Mouse (Mus musculus) midbrain, postnatal 0 days (tissue): ENCODE measurements around the gene Zfp330. TPM values are rescaled to one million over a fixed set of nuclear protein-coding genes. Genes with fewer than 3 reads are reported as not detected.

Experiments
- ATAC-seq: fragments of 200-750 bp; cut with Nextera tagmentation; 2 replicates; pipeline ENCODE4 v1.8.0; 2017; ENCODE audit warnings: moderate number of reproducible peaks, mild to moderate bottlenecking, moderate TSS enrichment, moderate library complexity; ENCODE audit not compliant: low FRiP score
- DNase-seq: peaks from one replicate; pipeline ENCODE4 v3.0.0-alpha.2; 2015; ENCODE audit warnings: low spot score
- H3K27ac ChIP-seq: fragments of 300-500 bp; sonication (generic); 2 replicates; pipeline ENCODE4 v1.5.1; 2014; ENCODE audit warnings: low read depth, mild to moderate bottlenecking, low read length, mixed read lengths
- H3K27me3 ChIP-seq: fragments of 300-500 bp; sonication (generic); 2 replicates; pipeline ENCODE4 v1.6.1; 2014; ENCODE audit warnings: low read length, control low read depth, mixed read lengths; ENCODE audit not compliant: insufficient read depth
- H3K36me3 ChIP-seq: fragments of 300-500 bp; sonication (generic); 2 replicates; pipeline ENCODE4 v1.6.1; 2014; ENCODE audit warnings: low read length, control low read depth, mixed read lengths; ENCODE audit not compliant: insufficient read depth
- H3K4me1 ChIP-seq: fragments of 300-500 bp; sonication (generic); 2 replicates; pipeline ENCODE4 v1.6.1; 2014; ENCODE audit warnings: mild to moderate bottlenecking, control low read depth, antibody characterized with exemption, low read length, mixed read lengths; ENCODE audit not compliant: insufficient read depth
- H3K4me2 ChIP-seq: fragments of 300-500 bp; sonication (generic); 2 replicates; pipeline ENCODE4 v1.6.1; 2014; ENCODE audit warnings: low read depth, mild to moderate bottlenecking, low read length, mixed read lengths; ENCODE audit not compliant: poor library complexity, severe bottlenecking
- H3K4me3 ChIP-seq: fragments of 300-500 bp; sonication (generic); 2 replicates; pipeline ENCODE4 v1.5.1; 2014; ENCODE audit warnings: low read depth, mild to moderate bottlenecking, low read length, moderate library complexity
- H3K9ac ChIP-seq: fragments of 300-500 bp; sonication (generic); replicated peaks from 2 replicates; pipeline ENCODE4 v1.6.1; 2014; ENCODE audit warnings: mild to moderate bottlenecking, low read length, moderate library complexity, mixed read lengths; ENCODE audit not compliant: poor library complexity, severe bottlenecking
- H3K9me3 ChIP-seq: fragments of 300-500 bp; sonication (generic); 2 replicates; pipeline ENCODE4 v1.6.1; 2016; ENCODE audit warnings: low read length, control low read depth
- CTCF ChIP-seq: IDR thresholded peaks from 2 replicates; pipeline ENCODE4 v1.5.1; 2016; ENCODE audit warnings: antibody characterized with exemption, mild to moderate bottlenecking
- WGBS: fragments of 180-500 bp; shearing (Covaris S2); extraction: QIAGEN DNeasy Blood & Tissue Kit; methylation state at CpG from one replicate; pipeline ENCODE4 v1.1.7; 2014; 5-methylcytosine and 5-hydroxymethylcytosine counted together
- polyA plus RNA-seq: library from polyadenylated mRNA; unstranded; fragments of >200 nt; fragmentation: Nextera tagmentation; extraction: Ambion mirVana; gene quantifications from 2 replicates; pipeline ENCODE4 v1.2.1, GENCODE M21; 2015
- total RNA-seq: library from RNA; depleted of rRNA; stranded (reverse); fragments of >200 nt; gene quantifications from 2 replicates; pipeline ENCODE4 v1.2.3, GENCODE M21; 2014; rRNA removed

Zfp330 gene
- 39.0 and 64.6 TPM in 2 replicates for total RNA-seq
- polyA plus RNA-seq = 71.8 and 74.6 TPM in 2 replicates

GRCm38 (mm10) chr8:82774093-82774422, at the start of gene Zfp330:
Gene Zfp330, minus strand, starts transcription at chr8:82774160.
- Histone ChIP-seq H3K27me3 (no peaks in the 10 kb centered on the region), H3K27ac (peak within 1 kb of the TSS; percentile 82), H3K4me3 (peak within 1 kb of the TSS; percentile 93), H3K4me1 (no peaks in the 10 kb centered on the region), H3K4me2 (peak within 1 kb of the TSS; percentile 66), H3K36me3 (peaks cover 12% of the 10 kb centered on the region), H3K9ac (peak within 1 kb of the TSS; percentile 90), H3K9me3 (no peaks in the 10 kb centered on the region)
- DNase-seq (peak; percentile 95), ATAC-seq (peak; percentile 98)
- no peak for TF ChIP-seq CTCF
- WGBS = under 1% methylated on average over 16 of the region's 16 CpGs

DNA sequence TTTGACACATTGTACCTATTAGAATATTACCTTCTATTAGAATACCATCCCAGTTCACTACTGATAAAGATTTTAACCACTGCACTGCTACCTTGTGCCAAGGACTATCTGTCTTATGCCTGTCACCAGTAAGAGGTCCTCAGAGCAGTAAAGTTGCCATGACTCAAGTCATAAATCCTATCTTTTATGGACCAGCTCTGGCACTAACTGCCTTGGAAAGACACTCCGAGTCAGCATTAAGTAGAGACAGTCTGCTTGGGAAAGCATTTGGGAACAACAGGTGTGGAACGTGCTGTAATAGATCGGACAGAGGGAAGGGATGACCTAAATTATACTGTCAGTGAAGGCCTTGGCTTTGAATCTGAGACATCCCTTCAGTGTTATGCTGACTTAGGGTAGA, 4.0 kb upstream of the Zfp330 start:
- no peak overlapping the region for H3K9ac ChIP-seq
- TF ChIP-seq CTCF = no peak
- WGBS = 91% methylated on average over 3 of the region's 3 CpGs
- no peak overlapping the region for H3K4me2 ChIP-seq
- no peak for DNase-seq
- H3K4me3 ChIP-seq = no peak overlapping the region
- H3K9me3 ChIP-seq = no peaks in the 10 kb centered on the region
- no peak overlapping the region for H3K27ac ChIP-seq
- no peaks in the 10 kb centered on the region for H3K4me1 ChIP-seq
- H3K27me3 ChIP-seq = no peaks in the 10 kb centered on the region
- no peak for ATAC-seq
- H3K36me3 ChIP-seq = no peaks in the 10 kb centered on the region

GRCm38 (mm10) chr8:82777406-82777805, 3.4 kb upstream of the Zfp330 start:
- Histone ChIP-seq H3K9me3 (no peaks in the 10 kb centered on the region), H3K4me2 (no peak overlapping the region), H3K9ac (no peak overlapping the region), H3K4me1 (no peaks in the 10 kb centered on the region), H3K27ac (no peak overlapping the region), H3K27me3 (no peaks in the 10 kb centered on the region), H3K4me3 (no peak overlapping the region), H3K36me3 (no peaks in the 10 kb centered on the region)
- DNase-seq (no peak), ATAC-seq (no peak)
- TF ChIP-seq CTCF = no peak
- WGBS = 59% methylated on average over 3 of the region's 3 CpGs

DNA sequence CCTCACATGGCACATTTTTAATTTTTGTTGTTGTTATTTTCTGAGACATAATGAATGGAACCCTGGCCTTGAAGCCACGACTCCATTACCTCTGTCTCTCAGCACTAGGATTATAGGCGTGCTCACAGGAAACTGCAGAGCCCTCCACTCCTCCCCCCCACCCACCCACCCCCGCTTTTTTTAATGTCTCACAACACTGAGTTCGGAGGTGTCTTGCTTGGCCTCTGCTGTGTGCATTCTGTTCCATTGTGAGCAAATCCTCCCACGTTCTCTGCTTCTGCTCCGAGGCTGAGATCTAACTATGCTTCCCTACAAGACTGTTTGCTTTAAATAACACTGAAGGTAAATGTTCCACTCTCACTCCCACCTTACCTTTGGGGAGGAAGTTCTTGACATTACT, 522 bp upstream of the Zfp330 start:
- Histone ChIP-seq H3K4me3 (peak overlapping the region; percentile 93), H3K27ac (peak overlapping the region; percentile 82), H3K9ac (peak overlapping the region; percentile 90), H3K27me3 (no peaks in the 10 kb centered on the region), H3K9me3 (no peaks in the 10 kb centered on the region), H3K36me3 (peaks cover 12% of the 10 kb centered on the region), H3K4me2 (peak overlapping the region; percentile 66), H3K4me1 (no peaks in the 10 kb centered on the region)
- DNase-seq (no peak), ATAC-seq (peak; percentile 74)
- TF ChIP-seq CTCF = no peak
- WGBS = 38% methylated on average over 6 of the region's 6 CpGs

DNA sequence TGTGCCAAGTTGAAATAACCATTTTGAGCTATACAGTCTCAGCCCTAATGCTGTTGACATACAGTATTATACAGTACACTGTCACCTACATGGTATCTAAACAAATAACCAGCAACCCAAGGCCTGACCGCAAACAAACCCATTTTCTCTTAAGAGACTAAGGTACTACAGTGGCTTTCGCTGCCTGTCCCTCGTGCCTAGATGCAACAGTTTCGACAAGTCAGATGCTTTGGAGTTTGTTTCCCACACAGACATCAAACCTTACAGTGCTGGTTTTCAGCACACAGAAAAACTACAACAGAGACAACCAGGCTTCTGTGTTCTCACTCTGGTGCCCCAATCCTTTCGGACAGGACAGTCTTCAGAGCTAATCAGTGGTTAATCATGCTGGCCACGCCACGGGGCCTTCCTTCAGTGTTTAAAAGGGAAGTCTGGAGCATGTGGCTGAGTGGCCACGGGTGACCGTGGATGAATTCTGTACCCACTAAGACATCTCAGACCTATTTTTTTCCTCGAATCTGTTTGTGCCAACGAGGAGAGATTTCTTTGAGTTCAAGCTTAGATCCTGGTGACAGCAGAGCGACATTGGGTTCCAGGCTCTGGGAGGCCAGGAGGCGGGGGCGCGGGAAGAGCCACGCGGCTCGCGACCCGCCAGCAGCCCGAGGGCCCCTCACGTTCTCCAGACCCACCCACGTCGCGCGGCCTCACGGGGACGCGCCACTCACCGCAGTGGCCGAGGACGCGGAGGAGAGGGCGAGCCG, 448 bp downstream of the Zfp330 start:
- DNase-seq (no peak), ATAC-seq (peak; percentile 75)
- no peaks in the 10 kb centered on the region for H3K9me3 ChIP-seq
- 5% methylated on average over 35 of the region's 35 CpGs for WGBS
- peak overlapping the region; percentile 66 for H3K4me2 ChIP-seq
- TF ChIP-seq CTCF = no peak; the same call in 1 of the 2 replicates
- H3K36me3 ChIP-seq = peaks cover 12% of the 10 kb centered on the region
- peak overlapping the region; percentile 90 for H3K9ac ChIP-seq
- H3K27me3 ChIP-seq = no peaks in the 10 kb centered on the region
- H3K4me3 ChIP-seq = peak overlapping the region; percentile 93
- H3K27ac ChIP-seq = peak overlapping the region; percentile 82
- H3K4me1 ChIP-seq = no peaks in the 10 kb centered on the region

DNA sequence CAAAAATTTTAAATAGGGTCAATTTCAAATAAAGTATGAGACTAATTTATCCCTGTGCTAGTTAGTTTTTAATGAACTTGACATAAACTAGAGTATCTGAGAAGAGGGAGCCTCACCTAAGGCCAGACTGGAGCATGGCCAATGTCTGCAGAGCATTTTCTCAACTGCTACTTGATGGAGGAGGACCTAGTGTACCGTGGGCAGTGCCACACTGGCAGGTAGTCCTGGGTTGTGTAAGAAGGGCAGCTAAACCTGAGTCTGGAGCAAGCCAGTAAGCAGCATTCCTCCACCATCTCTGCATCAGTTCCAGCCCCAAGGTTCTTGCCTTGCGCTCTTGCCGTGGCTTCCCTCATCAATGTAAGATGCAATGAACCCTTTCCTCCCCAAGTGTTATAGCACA, 3.1 kb downstream of the Zfp330 start:
- H3K36me3 ChIP-seq = peaks cover 24% of the 10 kb centered on the region
- 97% methylated on average over 3 of the region's 3 CpGs for WGBS

More for the DNA sequence above, 3.1 kb downstream of the Zfp330 start:
- TF ChIP-seq CTCF = no peak
- Histone ChIP-seq H3K4me2 (no peak overlapping the region), H3K4me1 (no peaks in the 10 kb centered on the region), H3K9me3 (no peaks in the 10 kb centered on the region), H3K9ac (no peak overlapping the region), H3K27ac (no peak overlapping the region), H3K27me3 (no peaks in the 10 kb centered on the region), H3K4me3 (no peak overlapping the region)
- DNase-seq = no peak
- no peak for ATAC-seq
